Mouse (Mus musculus) heart, embryonic 12.5 days (tissue): ENCODE measurements around the gene Spsb3. TPM values are rescaled to one million over a fixed set of nuclear protein-coding genes. Genes with fewer than 3 reads are reported as not detected.
A peak's percentile ranks its signal among the peaks of the same experiment; 100 is the strongest.

Experiments used
- ATAC-seq: fragments of 200-750 bp; cut with Nextera tagmentation; 2 replicates; pipeline ENCODE4 v1.8.0; 2017; ENCODE audit warnings: moderate TSS enrichment, moderate library complexity; ENCODE audit not compliant: insufficient number of reproducible peaks, low FRiP score
- H3K27ac ChIP-seq: fragments of 300-500 bp; sonication (generic); 2 replicates; pipeline ENCODE4 v1.5.1; 2016; ENCODE audit warnings: mild to moderate bottlenecking, moderate library complexity; ENCODE audit not compliant: poor library complexity, severe bottlenecking
- H3K27me3 ChIP-seq: fragments of 300-500 bp; sonication (generic); replicated peaks from 2 replicates; pipeline ENCODE4 v1.6.1; 2016; ENCODE audit warnings: mild to moderate bottlenecking, moderate library complexity
- H3K36me3 ChIP-seq: fragments of 300-500 bp; sonication (generic); 2 replicates; pipeline ENCODE4 v1.6.1; 2016; ENCODE audit warnings: mild to moderate bottlenecking, moderate library complexity
- H3K4me1 ChIP-seq: fragments of 300-500 bp; sonication (generic); replicated peaks from 2 replicates; pipeline ENCODE4 v1.6.1; 2016; ENCODE audit warnings: mild to moderate bottlenecking
- H3K4me2 ChIP-seq: fragments of 300-500 bp; sonication (generic); 2 replicates; pipeline ENCODE4 v1.6.1; 2016; ENCODE audit warnings: mild to moderate bottlenecking, moderate library complexity
- H3K4me3 ChIP-seq: fragments of 300-500 bp; sonication (generic); 2 replicates; pipeline ENCODE4 v1.5.1; 2016; ENCODE audit warnings: mild to moderate bottlenecking
- H3K9ac ChIP-seq: fragments of 300-500 bp; sonication (generic); 2 replicates; pipeline ENCODE4 v1.6.1; 2016; ENCODE audit warnings: mild to moderate bottlenecking, moderate library complexity
- H3K9me3 ChIP-seq: fragments of 300-500 bp; sonication (generic); replicated peaks from 2 replicates; pipeline ENCODE4 v1.6.1; 2016; ENCODE audit warnings: mild to moderate bottlenecking, moderate library complexity
- WGBS: fragments of 180-500 bp; shearing (Covaris S2); methylation state at CpG from one replicate; pipeline ENCODE4 v1.1.7; 2016; 5-methylcytosine and 5-hydroxymethylcytosine counted together
- polyA plus RNA-seq: library from polyadenylated mRNA; unstranded; fragments of >200 nt; fragmentation: Nextera tagmentation; extraction: Ambion mirVana; gene quantifications from 2 replicates; pipeline ENCODE4 v1.2.1, GENCODE M21; 2016

Gene Spsb3
- polyA plus RNA-seq, 1 experiment from 2014 or later: 28.3 TPM

GRCm38 (mm10) chr17:24890151-24891092, 4.0 kb downstream of the Spsb3 start:
- no peak overlapping the region for H3K4me3 ChIP-seq
- no peak overlapping the region for H3K4me2 ChIP-seq
- H3K27ac ChIP-seq: no peak overlapping the region
- 88% methylated on average over 19 of the region's 19 CpGs for WGBS
- no peak for ATAC-seq
- no peaks in the 10 kb centered on the region for H3K9me3 ChIP-seq
- no peaks in the 10 kb centered on the region for H3K27me3 ChIP-seq
- no peak overlapping the region for H3K9ac ChIP-seq
- peaks cover 51% of the 10 kb centered on the region for H3K36me3 ChIP-seq
- peaks cover 28% of the 10 kb centered on the region for H3K4me1 ChIP-seq

- H3K36me3 ChIP-seq: peaks cover 51% of the 10 kb centered on the region
- no peak for ATAC-seq
- H3K27me3 ChIP-seq: no peaks in the 10 kb centered on the region
- no peak overlapping the region for H3K4me3 ChIP-seq
- no peaks in the 10 kb centered on the region for H3K9me3 ChIP-seq
- no peak overlapping the region for H3K9ac ChIP-seq
- H3K27ac ChIP-seq: no peak overlapping the region
- H3K4me2 ChIP-seq: no peak overlapping the region
- H3K4me1 ChIP-seq: peaks cover 31% of the 10 kb centered on the region
- WGBS: 90% methylated on average over 13 of the region's 13 CpGs
These were observed 4.9 kb downstream of the Spsb3 start for GRCm38 (mm10) chr17:24891321-24891720.

- no peak for ATAC-seq
- Histone ChIP-seq H3K4me2 (no peak overlapping the region), H3K27me3 (no peaks in the 10 kb centered on the region), H3K4me1 (peaks cover 35% of the 10 kb centered on the region), H3K36me3 (peaks cover 61% of the 10 kb centered on the region), H3K9ac (no peak overlapping the region), H3K9me3 (no peaks in the 10 kb centered on the region), H3K27ac (no peak overlapping the region), H3K4me3 (no peak overlapping the region)
- WGBS: 89% methylated on average over 12 of the region's 12 CpGs
These were observed 6.3 kb downstream of the Spsb3 start for GRCm38 (mm10) chr17:24892785-24893184.

GRCm38 (mm10) chr17:24893276-24893675, 6.8 kb downstream of the Spsb3 start:
- Histone ChIP-seq H3K4me1 (peaks cover 34% of the 10 kb centered on the region), H3K4me2 (no peak overlapping the region), H3K36me3 (peaks cover 66% of the 10 kb centered on the region), H3K4me3 (no peak overlapping the region), H3K9me3 (no peaks in the 10 kb centered on the region), H3K9ac (no peak overlapping the region), H3K27me3 (no peaks in the 10 kb centered on the region), H3K27ac (no peak overlapping the region)
- no peak for ATAC-seq
- WGBS: 89% methylated on average over 2 of the region's 2 CpGs

GRCm38 (mm10) chr17:24894061-24894994, 7.9 kb downstream of the Spsb3 start:
- no peaks in the 10 kb centered on the region for H3K9me3 ChIP-seq
- H3K4me2 ChIP-seq: peak overlapping the region; percentile 96
- peak overlapping the region; percentile 94 for H3K9ac ChIP-seq
- WGBS: 10% methylated on average over 31 of the region's 31 CpGs
- H3K36me3 ChIP-seq: peaks cover 71% of the 10 kb centered on the region
- peak; percentile 14; the same call in 1 of the 2 replicates for ATAC-seq
- no peaks in the 10 kb centered on the region for H3K27me3 ChIP-seq
- H3K4me3 ChIP-seq: peak overlapping the region; percentile 69
- H3K4me1 ChIP-seq: peaks cover 43% of the 10 kb centered on the region
- peak overlapping the region; percentile 84 for H3K27ac ChIP-seq

- WGBS: under 1% methylated on average over 62 of the region's 62 CpGs
- Histone ChIP-seq H3K27me3 (no peaks in the 10 kb centered on the region), H3K27ac (peak within 1 kb of the TSS; percentile 84), H3K4me2 (peak within 1 kb of the TSS; percentile 96), H3K4me1 (peaks cover 48% of the 10 kb centered on the region), H3K36me3 (peaks cover 71% of the 10 kb centered on the region), H3K9ac (peak within 1 kb of the TSS; percentile 94), H3K4me3 (peak within 1 kb of the TSS; percentile 69), H3K9me3 (no peaks in the 10 kb centered on the region)
- ATAC-seq: peak; percentile 42
These were observed 8.6 kb downstream of the Spsb3 start, which contains the start of the genes Eme2 and Mrps34 for GRCm38 (mm10) chr17:24894995-24895547. Gene Eme2 (minus strand): TSS chr17:24895087. Gene Mrps34 (plus strand): TSS chr17:24895116.

GRCm38 (mm10) chr17:24895571-24896240, 9.3 kb downstream of the Spsb3 start:
- Histone ChIP-seq H3K4me3 (peak overlapping the region; percentile 69), H3K4me2 (peak overlapping the region; percentile 96), H3K27me3 (no peaks in the 10 kb centered on the region), H3K27ac (peak overlapping the region; percentile 84), H3K36me3 (peaks cover 71% of the 10 kb centered on the region), H3K4me1 (peaks cover 48% of the 10 kb centered on the region), H3K9ac (peak overlapping the region; percentile 94), H3K9me3 (no peaks in the 10 kb centered on the region)
- WGBS: 14% methylated on average over 23 of the region's 23 CpGs
- no peak for ATAC-seq

- 2% methylated on average over 50 of the region's 50 CpGs for WGBS
- Histone ChIP-seq H3K9ac (peak within 1 kb of the TSS; percentile 94), H3K4me2 (peak within 1 kb of the TSS; percentile 96), H3K27me3 (no peaks in the 10 kb centered on the region), H3K27ac (peak within 1 kb of the TSS; percentile 84), H3K4me1 (peaks cover 48% of the 10 kb centered on the region), H3K9me3 (no peaks in the 10 kb centered on the region), H3K36me3 (peaks cover 71% of the 10 kb centered on the region), H3K4me3 (peak within 1 kb of the TSS; percentile 69)
- peak; percentile 79 for ATAC-seq
These were observed 10.0 kb downstream of the Spsb3 start, which contains the start of gene Nme3 for GRCm38 (mm10) chr17:24896241-24896992. Gene Nme3 (plus strand): TSS chr17:24896500.

GRCm38 (mm10) chr17:24896993-24897269, 10.5 kb downstream of the Spsb3 start:
- H3K36me3 ChIP-seq: peaks cover 71% of the 10 kb centered on the region
- H3K27me3 ChIP-seq: no peaks in the 10 kb centered on the region
- 43% methylated on average over 11 of the region's 11 CpGs for WGBS
- H3K27ac ChIP-seq: 0 out of 2 replicates have a peak overlapping the region, but pooled peaks have one; percentile 45
- H3K4me1 ChIP-seq: peaks cover 48% of the 10 kb centered on the region
- H3K9ac ChIP-seq: peak overlapping the region; percentile 94
- no peaks in the 10 kb centered on the region for H3K9me3 ChIP-seq
- H3K4me3 ChIP-seq: peak overlapping the region; percentile 69
- ATAC-seq: no peak
- peak overlapping the region; percentile 96 for H3K4me2 ChIP-seq

- Histone ChIP-seq H3K9me3 (no peaks in the 10 kb centered on the region), H3K4me2 (peak overlapping the region; percentile 96; the same call in 1 of the 2 replicates), H3K9ac (no peak overlapping the region)
These were observed 11.2 kb downstream of the Spsb3 start for GRCm38 (mm10) chr17:24897600-24897999.

More at GRCm38 (mm10) chr17:24897600-24897999, 11.2 kb downstream of the Spsb3 start:
- Histone ChIP-seq H3K36me3 (peaks cover 71% of the 10 kb centered on the region), H3K4me3 (peak overlapping the region; percentile 69; the same call in 1 of the 2 replicates), H3K4me1 (peaks cover 48% of the 10 kb centered on the region), H3K27me3 (no peaks in the 10 kb centered on the region), H3K27ac (no peak overlapping the region)
- no peak for ATAC-seq
- WGBS: 85% methylated on average over 4 of the region's 4 CpGs
